Mouse (Mus musculus) adrenal gland, adult 18-20 months (tissue): ENCODE measurements around the gene Rere. TPM values are rescaled to one million over a fixed set of nuclear protein-coding genes. Genes with fewer than 3 reads are reported as not detected.

Source experiments
- DNase-seq, 2 experiments: peaks; one replicate each; pipeline ENCODE4 v3.0.0; 2021 to 2022; ENCODE audit warnings: low spot score in 2 of 2
- total RNA-seq, 2 experiments: library from RNA; stranded (reverse); gene quantifications; 1 replicate in 1 of 2; 2 replicates in 1 of 2; pipeline ENCODE4 v1.2.3; 2021

The Rere gene
- total RNA-seq, 2 experiments from 2014 or later = 87.8 to 100 TPM

GRCm38 (mm10) chr4:150625951-150626732 is 344.7 kb downstream of the Rere start:
- DNase-seq = peak; percentile 65 to 73

GRCm38 (mm10) chr4:150629266-150629665 is 347.8 kb downstream of the Rere start:
- no peak for DNase-seq

GRCm38 (mm10) chr4:150635568-150635967 is 354.1 kb downstream of the Rere start:
- no peak for DNase-seq

- DNase-seq = no peak
Measured at GRCm38 (mm10) chr4:150636635-150637034, 355.2 kb downstream of the Rere start.

- no peak for DNase-seq
Measured at GRCm38 (mm10) chr4:150644299-150644698, 362.9 kb downstream of the Rere start.

- no peak for DNase-seq
Measured at GRCm38 (mm10) chr4:150649327-150649726, 367.9 kb downstream of the Rere start.

GRCm38 (mm10) chr4:150651390-150652277 is 370.2 kb downstream of the Rere start, which contains the start of gene Slc45a1:
TSS of gene Slc45a1 (minus strand) at chr4:150652174.
- DNase-seq = no peak

- no peak for DNase-seq
Measured at GRCm38 (mm10) chr4:150653072-150653599, 371.7 kb downstream of the Rere start.

GRCm38 (mm10) chr4:150655989-150656388 is 374.5 kb downstream of the Rere start:
- peak; percentile 92 for DNase-seq

GRCm38 (mm10) chr4:150656504-150656903 is 375.1 kb downstream of the Rere start:
- DNase-seq = no peak

GRCm38 (mm10) chr4:150659926-150660610 is 378.6 kb downstream of the Rere start:
- no peak for DNase-seq

- no peak for DNase-seq
Measured at GRCm38 (mm10) chr4:150661886-150662285, 380.4 kb downstream of the Rere start.

- DNase-seq = peak; percentile 14 to 45
Measured at GRCm38 (mm10) chr4:150663192-150663591, 381.7 kb downstream of the Rere start.

GRCm38 (mm10) chr4:150664726-150665125 is 383.3 kb downstream of the Rere start:
- DNase-seq = peak in 1 of 2 experiments; percentile 16

- DNase-seq = no peak
Measured at GRCm38 (mm10) chr4:150665806-150666205, 384.4 kb downstream of the Rere start.

Other genes with a start within 250 kb of the Rere start
- 1 to 10 TPM; 1.1 to 1.6 TPM for gene Gpr157, start 194.3 kb upstream of the Rere start, total RNA-seq
- 10 to 100 TPM in 1 of 2 experiments, 1 to 10 TPM in 1; 5.9 to 30.2 TPM for gene Slc2a5, start 162.4 kb upstream of the Rere start, total RNA-seq
- gene Slc2a7, start 132.7 kb upstream of the Rere start, total RNA-seq = not detected
- 1 to 10 TPM; 1.4 to 2.5 TPM for gene Car6, start 80.3 kb upstream of the Rere start, total RNA-seq
- gene Eno1, start 44.9 kb upstream of the Rere start, total RNA-seq = 100 to 1,000 TPM; 471 to 935 TPM